Mouse (Mus musculus) urinary bladder, adult 18-20 months (tissue): ENCODE data around the gene Pdss2.

Experiments used
- DNase-seq, 2 experiments: peaks; one replicate each; pipeline ENCODE4 v3.0.0; 2022; ENCODE audit warnings: low spot score in 2 of 2, mixed read lengths in 2 of 2

The Pdss2 gene

DNA sequence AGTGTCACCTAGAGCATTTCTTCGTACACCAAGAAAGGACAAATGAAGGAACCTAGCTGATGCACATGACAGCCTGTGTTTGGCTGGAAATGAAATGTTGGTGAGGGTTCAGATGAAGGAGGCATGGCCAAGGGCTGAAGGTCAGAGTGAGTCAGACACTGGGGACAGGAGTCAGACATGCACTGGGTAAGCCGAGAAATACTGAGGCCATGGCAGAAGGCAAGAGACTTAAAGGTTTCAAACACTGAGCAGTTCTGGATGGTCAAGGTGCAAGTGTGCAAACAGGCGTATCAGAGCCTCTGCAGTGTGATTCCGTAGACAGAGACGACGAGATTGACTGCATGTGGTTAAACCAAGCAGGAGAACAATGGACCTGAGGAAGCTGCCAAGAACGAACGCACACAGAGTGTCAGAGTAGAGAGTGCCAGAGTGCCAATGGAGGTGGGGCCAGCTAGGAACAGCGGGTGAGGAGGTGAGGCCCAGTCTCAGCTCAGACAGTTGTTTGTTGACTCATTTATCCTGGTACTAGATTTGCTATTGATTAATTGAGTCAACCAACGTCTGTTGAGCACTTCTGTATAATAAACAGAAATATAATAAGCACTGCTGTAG is 89.6 kb downstream of the Pdss2 start:
- no peak for DNase-seq

DNA sequence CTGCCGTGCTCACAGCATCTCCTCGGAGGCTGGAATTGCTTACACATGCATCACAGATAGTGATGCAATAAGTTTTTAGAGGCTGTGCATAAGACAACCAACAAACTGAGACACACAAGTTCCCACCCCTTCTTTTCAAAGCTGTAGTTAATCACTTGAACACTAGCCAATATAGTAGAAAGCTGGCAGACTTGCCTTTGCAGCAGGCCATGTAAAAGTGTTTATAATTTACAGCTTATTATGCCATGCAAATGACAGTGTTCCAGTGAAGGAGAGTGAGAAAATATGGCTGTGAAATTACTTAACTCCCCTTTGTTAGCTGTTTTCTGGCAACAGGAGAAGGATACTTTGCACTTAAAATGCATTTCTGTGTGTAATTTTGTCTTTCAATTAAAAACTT is 90.9 kb downstream of the Pdss2 start:
- no peak for DNase-seq

DNA sequence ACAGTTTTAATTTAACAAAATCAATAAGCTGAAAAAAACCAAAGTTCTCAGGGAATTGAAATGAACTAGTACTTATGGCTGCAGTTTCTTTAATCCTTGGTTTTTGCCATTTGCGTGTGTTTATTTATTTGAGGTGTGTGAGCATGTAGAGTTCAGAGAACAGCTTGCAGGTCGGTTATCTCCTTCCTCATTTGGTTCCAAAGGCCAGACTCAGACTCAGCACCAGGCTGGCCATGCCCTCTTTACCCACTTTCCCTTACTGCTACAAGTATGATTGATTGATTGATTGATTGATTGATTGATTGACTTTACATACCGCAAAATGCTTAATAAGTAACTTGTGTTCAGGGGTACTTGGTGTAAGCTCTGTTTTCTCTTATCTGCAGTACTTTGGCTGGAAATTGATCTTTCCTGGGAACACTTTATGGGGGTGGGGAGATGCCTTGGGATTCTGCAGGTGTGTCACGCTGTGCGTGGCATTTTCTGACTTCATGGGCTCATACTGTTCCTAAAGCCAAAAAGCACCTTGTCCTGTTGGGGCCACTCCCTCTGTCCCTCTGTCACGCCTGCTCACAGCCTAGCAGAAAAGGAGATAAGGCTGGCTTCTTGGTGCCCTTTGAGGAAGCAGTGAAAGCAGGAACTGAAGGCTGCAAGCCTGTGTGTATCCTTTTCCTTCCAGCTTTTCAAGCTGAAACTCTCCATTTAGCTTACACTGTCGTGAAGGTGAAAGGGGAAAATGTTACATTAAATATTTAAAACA is 91.6 kb downstream of the Pdss2 start:
- no peak for DNase-seq

DNA sequence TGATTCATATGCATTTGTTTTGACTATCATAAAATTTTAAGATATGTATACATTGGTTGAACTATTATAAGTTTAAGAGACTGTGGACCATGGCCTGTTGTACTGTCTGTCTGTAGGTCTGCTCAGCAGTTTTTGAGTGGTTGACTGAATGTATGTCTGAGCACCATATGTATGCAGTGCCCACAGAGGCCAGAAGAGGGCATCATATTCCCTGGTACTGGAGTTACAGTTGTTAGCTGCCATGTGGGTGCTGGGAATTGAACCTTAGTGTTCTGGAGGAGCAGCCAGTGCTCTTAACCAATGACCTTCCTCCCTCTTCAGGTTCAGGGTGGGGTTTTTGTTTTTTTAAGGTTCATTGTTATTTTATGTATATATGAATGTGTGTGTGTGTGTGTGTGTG is 93.9 kb downstream of the Pdss2 start:
- no peak for DNase-seq

DNA sequence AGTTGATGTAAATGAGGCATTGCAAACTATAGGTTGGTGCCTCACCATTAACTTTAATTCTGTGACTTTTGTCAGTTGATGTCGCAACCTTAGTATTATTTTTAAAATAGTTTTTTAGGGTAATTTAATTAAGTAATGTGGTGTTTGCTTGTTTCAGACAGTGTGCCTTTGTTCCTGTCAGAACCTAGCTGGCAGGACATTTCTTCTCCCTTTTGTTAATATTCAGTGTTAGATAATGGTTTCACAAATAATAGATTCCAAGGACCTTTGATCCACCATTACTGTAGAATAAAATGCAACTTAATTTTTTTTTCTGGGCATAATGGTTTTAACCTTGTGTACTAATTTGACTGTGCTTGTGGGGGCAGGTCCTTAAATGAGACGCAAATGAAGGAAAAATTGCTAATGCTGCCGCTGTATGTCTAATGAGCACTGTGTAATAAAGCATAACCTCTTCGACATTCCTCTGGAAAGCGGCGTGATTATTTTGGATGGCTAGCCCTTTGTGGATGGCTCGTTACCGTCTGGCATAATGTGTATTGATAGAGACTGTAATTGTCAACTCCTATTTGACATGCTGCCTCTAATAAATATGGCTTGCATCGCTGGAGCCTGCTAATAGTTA is 96.2 kb downstream of the Pdss2 start:
- no peak for DNase-seq

DNA sequence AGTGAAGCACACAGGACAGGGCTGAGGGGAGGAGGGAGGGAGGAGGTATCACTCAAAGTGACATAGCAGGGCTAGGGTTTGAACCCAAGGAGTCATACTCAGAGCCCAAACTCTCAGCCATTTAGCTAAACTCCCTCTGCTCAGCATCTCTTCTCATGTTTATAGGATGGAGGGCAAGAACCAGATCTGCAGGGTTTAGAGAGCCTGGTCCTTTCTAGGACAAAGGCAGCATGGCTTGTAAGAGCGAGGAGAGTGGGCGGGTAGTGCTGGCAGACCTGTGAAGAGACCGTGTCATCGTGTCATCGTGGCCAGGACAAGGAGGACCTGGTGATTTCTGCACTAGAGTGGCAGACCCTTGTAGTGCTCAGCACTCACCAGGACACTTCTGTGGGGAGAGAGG is 99.7 kb downstream of the Pdss2 start:
- no peak for DNase-seq

DNA sequence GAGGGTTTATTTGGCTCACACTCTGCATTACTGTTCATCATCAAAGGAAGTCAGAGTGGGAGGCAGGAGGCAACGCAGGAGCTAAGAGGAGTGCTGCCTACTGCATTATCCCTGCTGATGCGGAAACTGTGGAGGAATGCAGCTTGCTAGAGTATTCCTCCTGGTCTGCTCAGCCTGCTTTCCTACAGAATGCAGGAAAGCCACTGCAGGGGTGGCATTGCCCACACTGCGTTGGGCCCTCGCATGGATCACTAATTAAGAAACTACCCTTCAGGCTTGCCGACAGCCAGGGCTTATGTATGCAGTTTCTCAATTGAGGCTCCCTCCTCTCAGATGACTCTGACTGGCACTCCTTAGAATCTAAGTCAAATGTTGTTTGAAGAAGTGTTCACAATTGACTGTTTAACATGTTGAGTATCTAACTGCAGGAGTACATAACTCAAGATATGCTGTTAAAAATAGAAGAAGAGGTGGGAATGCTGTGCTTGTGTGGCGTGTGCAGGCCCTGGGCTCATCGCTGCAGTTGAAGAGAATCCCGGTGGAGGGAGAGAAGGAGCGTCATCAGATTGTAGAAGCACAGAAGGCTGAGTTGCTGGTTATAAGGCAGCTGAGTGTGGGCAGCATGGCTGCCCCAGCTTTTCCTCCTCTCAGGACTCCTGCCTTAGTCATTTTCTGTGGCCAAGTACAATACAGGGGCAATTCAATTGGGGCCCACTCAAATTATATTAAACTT is 101.3 kb downstream of the Pdss2 start:
- DNase-seq, result no peak

DNA sequence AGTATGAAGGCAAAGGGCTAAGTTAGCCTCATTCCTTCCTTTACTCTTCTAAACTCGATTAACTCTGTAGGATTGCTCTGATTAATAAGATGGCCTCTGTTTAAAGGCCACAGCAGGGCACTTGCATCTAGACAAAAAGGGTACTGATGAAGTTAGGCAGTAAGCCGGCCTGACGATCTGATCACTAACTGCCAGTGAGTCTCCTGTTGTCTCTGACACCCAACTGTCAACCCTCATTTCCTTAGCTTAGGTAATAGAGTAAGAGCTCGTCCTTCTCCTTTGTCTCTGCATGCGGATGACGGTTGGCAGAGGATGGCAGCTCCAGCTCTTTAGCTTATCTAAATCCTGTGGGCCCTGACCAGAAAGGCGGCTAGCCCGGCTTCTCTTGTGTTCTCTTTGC is 102.1 kb downstream of the Pdss2 start:
- no peak for DNase-seq

DNA sequence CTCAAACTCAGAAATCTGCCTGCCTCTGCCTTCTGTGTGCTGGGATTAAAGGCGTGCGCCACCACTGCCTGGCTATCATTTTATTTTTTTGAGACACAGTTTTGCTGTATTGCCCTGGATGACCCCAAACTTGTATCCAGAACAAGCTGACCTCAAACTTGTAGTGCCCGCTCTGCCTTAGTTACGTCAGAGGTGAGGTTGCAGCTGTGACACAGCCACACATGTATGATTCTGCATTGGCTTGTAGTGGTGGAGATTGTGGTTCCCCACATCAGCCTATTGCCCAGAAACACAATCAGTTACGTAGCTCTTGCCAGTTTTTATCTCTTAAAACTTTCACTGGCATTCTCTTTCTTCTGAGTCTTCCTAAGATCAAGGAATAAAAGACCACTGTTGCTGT is 108.5 kb downstream of the Pdss2 start:
- no peak for DNase-seq

DNA sequence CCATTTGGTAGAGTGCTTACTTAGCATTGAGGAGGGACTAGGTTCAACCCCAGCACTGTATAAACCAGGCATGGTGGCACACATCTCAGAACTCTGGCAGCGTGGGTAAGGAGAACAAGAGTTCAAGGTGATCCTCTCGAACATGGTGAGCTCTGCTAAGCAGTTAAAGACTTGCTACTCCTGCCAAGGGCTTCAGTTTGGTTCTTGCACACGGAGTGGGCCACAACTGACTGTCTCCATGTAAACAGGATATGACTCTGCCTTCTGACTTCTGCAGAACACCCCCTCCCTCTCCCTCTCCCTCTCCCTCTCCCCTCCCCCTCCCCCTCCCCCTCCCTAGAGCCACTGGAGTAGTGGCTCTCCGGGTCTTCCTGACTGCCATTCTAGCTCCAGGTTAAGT is 109.4 kb downstream of the Pdss2 start:
- DNase-seq, result no peak

DNA sequence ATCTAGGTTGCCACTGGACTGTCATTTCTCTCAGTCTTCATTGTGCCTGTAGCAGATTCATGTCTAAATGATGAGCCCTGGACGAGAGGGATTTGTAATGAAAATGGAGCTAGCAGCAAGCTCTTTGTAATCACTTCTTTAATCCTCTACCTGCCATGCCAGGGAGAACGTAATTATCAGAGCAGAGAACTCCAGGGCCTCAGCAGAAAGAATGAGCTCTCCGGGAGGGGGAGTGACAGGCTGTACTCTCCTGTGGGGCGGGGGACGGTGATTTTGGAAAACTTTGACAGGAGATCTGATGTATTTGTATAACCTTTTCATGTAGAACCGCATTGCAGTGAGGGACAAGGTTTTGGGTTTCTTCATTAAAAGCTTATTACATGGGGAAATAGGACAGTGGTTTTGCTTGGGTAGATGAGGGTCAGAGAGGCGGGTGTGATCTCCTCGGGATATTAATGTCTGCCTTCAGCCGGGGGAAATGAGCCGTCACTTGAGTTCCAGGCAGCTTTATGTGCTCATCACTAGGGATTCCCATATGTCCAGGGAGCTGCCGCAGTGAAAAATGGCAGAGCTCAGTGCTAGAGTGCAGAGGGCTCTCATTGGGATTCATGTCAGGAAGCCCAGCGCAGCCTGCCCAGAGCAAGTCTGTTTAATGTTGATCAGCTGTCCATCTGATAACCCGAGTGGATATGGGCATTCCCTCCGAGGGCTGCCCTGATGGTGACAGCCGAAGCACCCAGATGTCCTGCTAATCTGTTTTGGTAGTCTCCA is 110.8 kb downstream of the Pdss2 start:
- DNase-seq, result no peak

DNA sequence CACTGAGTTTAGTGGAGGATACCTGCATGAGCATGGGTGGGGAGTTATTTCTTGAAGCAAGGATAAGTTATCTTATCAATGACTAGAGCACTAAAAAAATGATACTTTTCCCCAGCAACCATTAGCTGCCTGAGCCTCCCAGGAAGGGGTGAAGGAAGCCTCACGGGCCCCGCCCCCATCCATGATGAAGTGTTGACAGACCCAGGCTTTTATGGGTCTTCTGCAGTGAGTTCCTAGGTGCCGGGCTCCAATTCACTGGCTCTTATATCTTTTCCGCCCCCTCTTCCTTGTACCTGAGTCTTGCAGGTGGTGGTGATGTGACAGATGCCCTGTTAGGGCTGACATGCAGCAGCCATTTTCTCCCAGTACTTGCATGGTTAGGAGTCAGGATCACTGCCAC is 114.6 kb downstream of the Pdss2 start:
- no peak for DNase-seq

DNA sequence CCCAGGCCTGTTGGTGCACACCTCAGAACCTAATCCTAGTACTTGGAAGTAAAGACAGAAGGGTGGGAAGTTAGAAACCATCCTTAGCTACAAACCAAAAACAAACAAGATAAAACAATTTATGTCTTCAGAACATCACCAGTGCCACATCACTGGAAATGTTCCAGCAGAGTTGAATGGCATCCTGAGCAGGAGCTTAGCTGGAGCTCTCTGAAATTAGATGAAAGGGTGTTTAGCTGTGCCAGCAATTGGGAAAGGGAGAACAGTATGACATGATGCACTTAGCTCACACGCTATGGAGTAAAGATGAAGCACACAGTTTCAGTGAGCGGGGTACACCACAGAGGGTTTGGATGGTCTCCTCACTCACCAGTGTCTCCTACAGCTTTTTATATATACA is 115.8 kb downstream of the Pdss2 start:
- no peak for DNase-seq

DNA sequence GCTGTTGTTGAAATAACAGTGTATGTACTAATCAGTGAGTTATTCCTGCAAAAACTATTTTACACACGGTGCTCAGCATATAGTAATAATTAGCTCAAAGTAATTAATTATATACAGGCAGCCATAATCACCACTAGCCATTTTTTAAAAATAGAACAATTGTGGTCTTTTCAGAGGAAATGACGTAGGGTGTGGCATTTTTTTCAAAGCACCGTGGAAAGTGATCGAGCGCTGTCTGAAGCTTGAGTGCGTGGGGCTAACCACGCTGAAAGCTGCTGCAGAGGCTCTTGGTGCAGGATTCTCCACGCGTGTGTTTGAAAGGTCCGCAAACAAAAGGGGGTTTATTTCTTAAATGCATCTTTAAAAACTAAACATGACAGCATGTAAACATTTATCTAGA is 118.5 kb downstream of the Pdss2 start:
- DNase-seq, result no peak

DNA sequence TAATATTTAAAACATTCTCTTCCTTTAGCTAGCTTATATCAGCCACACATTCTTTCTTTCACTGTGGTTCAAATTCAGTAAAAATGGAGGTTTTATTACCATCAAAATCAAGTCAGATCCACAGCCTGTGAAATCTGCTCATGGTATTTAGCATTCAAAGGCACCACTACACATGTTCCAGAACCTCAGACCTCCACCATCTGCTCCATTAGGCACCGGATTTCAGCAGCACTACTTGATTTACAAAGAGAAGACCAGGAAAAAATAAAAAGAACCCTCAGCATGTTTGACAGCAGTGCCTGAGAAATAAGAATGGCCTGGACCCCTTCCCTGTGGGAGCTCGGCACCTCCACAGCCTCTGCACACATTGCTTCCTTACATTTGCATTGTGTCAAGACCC is 128.4 kb downstream of the Pdss2 start:
- no peak for DNase-seq

DNA sequence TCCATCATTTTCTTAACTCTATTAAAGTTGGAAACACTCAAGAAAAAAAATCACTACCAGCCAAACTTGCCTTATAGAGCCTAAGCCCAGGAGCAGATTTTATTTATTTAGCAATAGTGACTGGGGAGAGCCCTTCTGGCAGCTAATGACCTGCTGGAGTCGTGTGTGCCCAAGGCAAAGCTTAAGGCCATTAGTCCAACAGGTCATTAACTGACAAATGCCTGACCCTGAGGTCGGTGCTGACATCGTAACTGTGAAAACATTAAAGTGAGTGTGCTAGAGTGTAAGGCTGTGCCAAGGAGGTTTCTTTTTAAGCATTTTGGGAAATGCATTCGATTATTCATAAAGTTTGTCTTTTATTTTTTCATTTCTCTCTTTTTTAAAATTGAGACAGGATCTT is 136.6 kb downstream of the Pdss2 start:
- no peak for DNase-seq

DNA sequence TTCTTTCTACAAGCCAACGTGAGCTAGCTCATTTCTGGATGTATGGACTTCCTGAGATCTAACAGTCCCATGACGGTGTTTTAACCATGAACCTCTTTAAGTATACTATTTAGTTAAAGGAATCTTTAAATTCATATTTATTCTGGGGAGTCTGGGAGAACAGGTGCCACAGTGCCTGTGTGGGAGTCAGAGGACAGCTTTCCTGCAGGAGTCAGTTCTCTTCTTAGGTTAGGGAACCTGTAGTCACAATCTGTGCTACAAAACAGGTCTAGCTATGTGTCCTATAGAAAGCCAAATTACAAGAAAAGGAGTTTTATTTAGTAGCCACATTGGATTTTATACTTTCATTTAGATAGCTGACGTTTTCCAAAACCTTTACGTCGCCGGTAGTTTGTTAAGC is 141.7 kb downstream of the Pdss2 start:
- no peak for DNase-seq

DNA sequence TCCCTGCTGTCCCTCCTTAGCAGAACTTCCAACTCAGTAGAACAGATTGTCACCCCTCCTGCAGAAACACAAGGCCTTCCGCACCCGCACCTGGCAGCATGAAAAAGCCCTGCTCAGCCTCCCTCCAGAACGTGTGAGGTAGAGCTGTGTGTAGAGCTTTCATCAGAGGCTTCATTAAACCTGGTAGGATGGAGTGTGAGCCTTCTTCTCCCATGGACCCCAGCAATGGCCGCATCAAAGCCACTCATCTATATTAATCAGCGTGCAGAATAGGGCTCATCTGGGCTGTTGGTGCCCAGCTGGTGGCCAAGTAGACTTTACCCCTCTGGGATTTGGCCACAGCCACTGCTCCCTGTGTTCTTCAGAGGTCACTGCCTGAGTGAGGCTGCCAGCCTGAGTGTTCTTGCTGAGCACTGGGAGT is 142.2 kb downstream of the Pdss2 start:
- no peak for DNase-seq

DNA sequence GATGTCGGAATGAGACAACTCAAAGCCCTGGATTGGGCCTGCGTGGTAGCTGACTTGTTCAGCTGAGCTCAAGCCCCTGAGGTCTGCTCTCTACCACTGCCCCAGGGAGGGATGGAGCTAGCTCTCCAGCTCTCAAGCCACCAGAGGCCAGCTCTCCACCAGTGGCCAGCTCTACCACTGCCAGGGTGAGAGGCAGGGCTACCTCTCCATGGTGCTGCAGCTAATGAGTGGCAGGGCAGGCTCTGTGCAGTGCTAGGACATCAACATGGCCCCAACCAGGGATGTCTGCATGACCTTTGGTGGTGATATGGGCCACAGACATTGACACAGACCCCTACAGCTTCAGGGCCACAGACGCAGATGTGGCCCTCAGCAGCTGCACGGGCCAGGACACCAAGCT is 144.6 kb downstream of the Pdss2 start:
- no peak for DNase-seq

DNA sequence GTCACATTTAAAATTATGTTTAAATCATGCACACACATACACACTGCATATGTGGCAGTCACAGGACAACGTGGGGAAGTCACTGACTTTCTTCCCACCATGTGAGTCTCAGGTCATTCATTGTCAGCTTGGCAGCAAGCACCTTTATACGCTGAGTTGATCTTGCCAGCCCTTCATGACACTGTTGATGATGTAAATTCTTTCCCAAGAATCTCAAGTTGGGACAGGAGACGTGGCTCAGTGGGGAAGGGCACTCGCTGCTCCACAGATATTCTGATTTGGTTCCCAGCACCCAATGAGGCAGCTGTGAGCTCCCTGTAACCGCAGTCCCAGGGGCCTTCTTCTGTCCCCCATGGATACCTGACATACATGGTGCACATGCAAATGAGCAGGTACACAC is 147.3 kb downstream of the Pdss2 start:
- DNase-seq, result no peak

DNA sequence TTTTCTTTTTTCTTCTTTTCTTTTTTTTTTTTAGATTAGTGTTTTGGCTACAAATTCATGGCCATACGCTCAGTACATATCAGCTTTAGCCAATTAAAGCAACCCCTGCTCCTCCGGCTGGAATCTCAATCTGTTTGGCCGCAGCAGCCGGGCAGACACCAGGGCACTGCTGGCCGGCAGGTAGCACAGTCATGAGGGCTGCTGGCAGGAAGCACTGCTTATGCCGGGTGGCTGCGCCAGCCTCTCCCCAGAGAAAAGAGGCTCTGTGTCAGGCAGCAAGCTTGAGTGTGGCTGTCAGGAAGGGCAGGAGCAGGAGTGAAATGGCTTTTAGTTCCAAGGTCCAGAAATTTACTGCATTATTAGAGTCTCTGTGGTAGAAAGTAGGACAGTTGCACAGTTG is 151.0 kb downstream of the Pdss2 start:
- DNase-seq, result no peak

DNA sequence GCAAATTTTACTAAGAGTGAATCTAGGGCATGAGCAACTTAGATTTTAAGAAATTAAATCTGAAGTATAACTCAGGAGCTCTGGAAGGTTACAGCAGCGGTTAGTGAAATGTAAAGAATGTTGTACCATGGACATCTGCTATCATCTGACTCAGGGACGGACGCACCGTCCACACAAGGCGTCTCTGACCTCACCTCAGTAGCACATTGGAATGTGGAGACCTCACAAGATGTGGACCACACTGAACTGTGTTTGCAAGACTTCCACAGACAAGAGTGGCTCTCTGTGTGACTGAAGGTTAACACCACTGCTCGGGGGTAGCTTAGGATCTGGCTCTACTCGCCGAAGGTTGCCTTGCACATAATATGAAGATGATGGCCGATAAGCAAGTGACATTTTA is 151.7 kb downstream of the Pdss2 start:
- no peak for DNase-seq
